Mouse (Mus musculus): ENCODE results near the gene Klhl5.
A peak's percentile ranks its signal among the peaks of the same experiment; 100 is the strongest.

The Klhl5 gene

GRCm38 (mm10) chr5:65146749-65147148 is 39.4 kb downstream of the Klhl5 start:
- no peak for DNase-seq (ENCODE audit: low spot score in 2 of 2)

- DNase-seq (ENCODE audit: low spot score in 2 of 2): no peak
Observed at GRCm38 (mm10) chr5:65149706-65150105, 42.4 kb downstream of the Klhl5 start.

- no peak for DNase-seq (ENCODE audit: low spot score in 2 of 2)
Observed at GRCm38 (mm10) chr5:65150376-65150955, 43.1 kb downstream of the Klhl5 start.

GRCm38 (mm10) chr5:65151276-65151675 is 43.9 kb downstream of the Klhl5 start:
- no peak for DNase-seq (ENCODE audit: low spot score in 2 of 2)

GRCm38 (mm10) chr5:65151767-65152166 is 44.4 kb downstream of the Klhl5 start:
- DNase-seq (ENCODE audit: low spot score in 2 of 2): no peak

GRCm38 (mm10) chr5:65154287-65154686 is 46.9 kb downstream of the Klhl5 start:
- DNase-seq (ENCODE audit: low spot score in 2 of 2): no peak

GRCm38 (mm10) chr5:65156853-65157252 is 49.5 kb downstream of the Klhl5 start:
- DNase-seq (ENCODE audit: low spot score in 2 of 2): peak; percentile 7 to 34

GRCm38 (mm10) chr5:65157412-65158381 is 50.4 kb downstream of the Klhl5 start:
- no peak for DNase-seq (ENCODE audit: low spot score in 2 of 2)

- DNase-seq (ENCODE audit: low spot score in 2 of 2): no peak
Observed at GRCm38 (mm10) chr5:65158696-65159305, 51.5 kb downstream of the Klhl5 start.

- no peak for DNase-seq (ENCODE audit: low spot score in 2 of 2)
Observed at GRCm38 (mm10) chr5:65163001-65163400, 55.7 kb downstream of the Klhl5 start.

- no peak for DNase-seq (ENCODE audit: low spot score in 2 of 2)
Observed at GRCm38 (mm10) chr5:65163489-65164092, 56.3 kb downstream of the Klhl5 start.

- DNase-seq (ENCODE audit: low spot score in 2 of 2): peak in 1 of 2 experiments; percentile 5
Observed at GRCm38 (mm10) chr5:65170206-65170605, 62.9 kb downstream of the Klhl5 start.

GRCm38 (mm10) chr5:65175035-65175917 is 67.9 kb downstream of the Klhl5 start:
- no peak for DNase-seq (ENCODE audit: low spot score in 2 of 2)

- no peak for DNase-seq (ENCODE audit: low spot score in 2 of 2)
Observed at GRCm38 (mm10) chr5:65175918-65176484, 68.7 kb downstream of the Klhl5 start.

- no peak for DNase-seq (ENCODE audit: low spot score in 2 of 2)
Observed at GRCm38 (mm10) chr5:65177026-65177514, 69.7 kb downstream of the Klhl5 start.

- no peak for DNase-seq (ENCODE audit: low spot score in 2 of 2)
Observed at GRCm38 (mm10) chr5:65178477-65178876, 71.1 kb downstream of the Klhl5 start.

GRCm38 (mm10) chr5:65181160-65181793 is 73.9 kb downstream of the Klhl5 start:
- DNase-seq (ENCODE audit: low spot score in 2 of 2): no peak

- no peak for DNase-seq (ENCODE audit: low spot score in 2 of 2)
Observed at GRCm38 (mm10) chr5:65181794-65182169, 74.4 kb downstream of the Klhl5 start.

GRCm38 (mm10) chr5:65182268-65182667 is 74.9 kb downstream of the Klhl5 start:
- DNase-seq (ENCODE audit: low spot score in 2 of 2): no peak

GRCm38 (mm10) chr5:65191601-65192000 is 84.3 kb downstream of the Klhl5 start:
- no peak for DNase-seq (ENCODE audit: low spot score in 2 of 2)
